Mouse (Mus musculus) heart, embryonic 11.5 days (tissue): ENCODE data around the gene Capn1. TPM values are rescaled to one million over a fixed set of nuclear protein-coding genes. Genes with fewer than 3 reads are reported as not detected.
"Not testable (repeated sequence)": the region's sequence is repeated elsewhere in the genome, so short reads cannot be mapped to it uniquely, and the experiment has no call there.

Experiments
- ATAC-seq: fragments of 200-750 bp; cut with Nextera tagmentation; replicated peaks from 2 replicates; pipeline ENCODE4 v1.8.0; 2017; ENCODE audit warnings: moderate library complexity; ENCODE audit not compliant: insufficient number of reproducible peaks, low FRiP score, low TSS enrichment
- H3K27ac ChIP-seq: fragments of 300-500 bp; sonication (generic); 2 replicates; pipeline ENCODE4 v1.5.1; 2014; ENCODE audit warnings: mild to moderate bottlenecking, low read depth, low read length
- H3K27me3 ChIP-seq: fragments of 300-500 bp; sonication (generic); 2 replicates; pipeline ENCODE4 v1.6.1; 2014; ENCODE audit warnings: mild to moderate bottlenecking, low read length, mixed read lengths; ENCODE audit not compliant: control insufficient read depth, insufficient read depth
- H3K36me3 ChIP-seq: fragments of 300-500 bp; sonication (generic); 2 replicates; pipeline ENCODE4 v1.6.1; 2014; ENCODE audit warnings: mild to moderate bottlenecking, low read length, moderate library complexity, mixed read lengths; ENCODE audit not compliant: control insufficient read depth, insufficient read depth
- H3K4me1 ChIP-seq: fragments of 300-500 bp; sonication (generic); 2 replicates; pipeline ENCODE4 v1.6.1; 2014; ENCODE audit warnings: low read length; ENCODE audit not compliant: control insufficient read depth, insufficient read depth
- H3K4me2 ChIP-seq: fragments of 300-500 bp; sonication (generic); 2 replicates; pipeline ENCODE4 v1.6.1; 2014; ENCODE audit warnings: mild to moderate bottlenecking, moderate library complexity
- H3K4me3 ChIP-seq: fragments of 300-500 bp; sonication (generic); 2 replicates; pipeline ENCODE4 v1.5.1; 2014; ENCODE audit warnings: low read depth, low read length
- H3K9ac ChIP-seq: fragments of 300-500 bp; sonication (generic); 2 replicates; pipeline ENCODE4 v1.6.1; 2014; ENCODE audit warnings: mild to moderate bottlenecking, low read depth, low read length, moderate library complexity
- H3K9me3 ChIP-seq: fragments of 300-500 bp; sonication (generic); replicated peaks from 2 replicates; pipeline ENCODE4 v1.6.1; 2016; ENCODE audit warnings: low read length; ENCODE audit not compliant: control insufficient read depth
- WGBS: fragments of 180-500 bp; shearing (Covaris S2); extraction: QIAGEN DNeasy Blood & Tissue Kit; methylation state at CpG from one replicate; pipeline ENCODE4 v1.1.7; 2014; ENCODE audit not compliant: insufficient replicate concordance; 5-methylcytosine and 5-hydroxymethylcytosine counted together
- polyA plus RNA-seq: library from polyadenylated mRNA; unstranded; fragments of >200 nt; fragmentation: Nextera tagmentation; extraction: Ambion mirVana; gene quantifications from 2 replicates; pipeline ENCODE4 v1.2.1, GENCODE M21; 2014

Capn1 gene
- polyA plus RNA-seq, 1 experiment from 2014 or later: 8.5 TPM

DNA sequence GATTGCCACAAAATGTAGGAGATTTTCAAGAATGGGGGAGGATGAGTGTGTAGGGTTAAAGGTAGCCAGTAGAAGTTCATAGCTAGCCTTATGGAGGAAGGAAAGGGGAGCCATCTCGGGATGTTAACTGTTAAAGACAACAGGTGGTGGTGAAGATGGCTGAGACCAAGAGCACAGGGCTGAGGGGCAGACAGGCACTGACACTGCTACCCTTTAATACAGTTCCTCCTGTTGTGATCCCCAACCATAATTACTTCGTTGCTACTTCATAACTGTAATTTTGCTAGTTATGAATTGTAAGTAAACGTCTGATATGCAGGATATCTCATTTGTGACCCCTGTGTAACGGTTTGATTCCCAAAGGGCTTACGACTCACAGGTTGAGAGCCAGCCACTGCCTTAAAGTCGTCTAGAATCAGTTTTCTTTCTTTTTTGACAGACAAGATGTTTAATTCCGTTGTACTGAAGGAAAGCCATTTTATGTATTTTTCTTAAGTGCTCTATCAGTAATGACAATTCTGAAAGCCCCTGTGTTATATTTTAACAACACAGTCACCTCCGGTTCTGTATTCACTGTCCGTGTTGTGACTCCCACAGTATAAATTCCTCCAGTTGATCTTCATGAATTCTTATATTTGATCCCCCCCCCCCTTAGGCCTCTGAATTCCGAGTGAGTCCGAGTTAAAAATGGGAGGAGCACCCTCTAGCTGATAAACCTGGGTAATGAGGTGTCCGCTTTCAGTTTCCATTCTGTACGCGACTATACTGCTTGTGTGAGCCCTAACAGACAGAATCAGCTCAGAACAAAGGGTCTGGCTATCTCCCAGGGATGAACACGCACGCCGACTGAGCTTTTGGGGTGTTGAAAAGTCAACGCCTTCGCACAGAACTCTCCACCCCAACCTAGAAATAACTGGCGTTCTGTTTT is 29.9 kb upstream of the Capn1 start:
- WGBS: 18% methylated on average over 20 of the region's 20 CpGs
- no peak for ATAC-seq
- H3K9ac ChIP-seq: peak overlapping the region; percentile 94
- H3K27ac ChIP-seq: peak overlapping the region; percentile 98
- peak overlapping the region; percentile 82 for H3K4me3 ChIP-seq
- H3K4me2 ChIP-seq: peak overlapping the region; percentile 97
- no peaks in the 10 kb centered on the region for H3K27me3 ChIP-seq
- H3K4me1 ChIP-seq: peaks cover 16% of the 10 kb centered on the region
- H3K36me3 ChIP-seq: peaks cover 22% of the 10 kb centered on the region
- no peaks in the 10 kb centered on the region for H3K9me3 ChIP-seq

DNA sequence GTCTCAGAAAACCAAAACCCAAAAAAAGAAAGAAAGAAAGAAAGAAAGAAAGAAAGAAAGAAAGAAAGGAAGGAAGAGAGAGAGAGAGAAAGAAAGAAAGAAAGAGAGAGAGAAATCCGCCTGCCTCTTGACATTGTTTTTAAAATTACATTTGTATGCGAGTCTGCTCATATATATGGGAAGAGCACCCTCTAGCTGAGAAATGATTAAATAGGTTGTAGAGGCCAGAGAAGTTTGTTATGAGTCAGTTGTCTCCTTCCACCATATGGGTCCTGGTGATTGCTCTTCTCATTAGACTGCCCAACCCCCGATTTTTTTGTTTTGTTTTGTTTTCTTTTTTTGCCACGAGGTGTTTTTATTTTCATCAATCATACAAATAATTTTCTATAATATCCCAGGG is 28.4 kb upstream of the Capn1 start:
- H3K4me3 ChIP-seq, H3K9ac ChIP-seq, H3K9me3 ChIP-seq, ATAC-seq, H3K4me2 ChIP-seq, H3K27me3 ChIP-seq, H3K27ac ChIP-seq, H3K36me3 ChIP-seq: not testable (repeated sequence)
- 60% methylated on average over 4 of the region's 4 CpGs for WGBS
- peaks cover 16% of the 10 kb centered on the region for H3K4me1 ChIP-seq

DNA sequence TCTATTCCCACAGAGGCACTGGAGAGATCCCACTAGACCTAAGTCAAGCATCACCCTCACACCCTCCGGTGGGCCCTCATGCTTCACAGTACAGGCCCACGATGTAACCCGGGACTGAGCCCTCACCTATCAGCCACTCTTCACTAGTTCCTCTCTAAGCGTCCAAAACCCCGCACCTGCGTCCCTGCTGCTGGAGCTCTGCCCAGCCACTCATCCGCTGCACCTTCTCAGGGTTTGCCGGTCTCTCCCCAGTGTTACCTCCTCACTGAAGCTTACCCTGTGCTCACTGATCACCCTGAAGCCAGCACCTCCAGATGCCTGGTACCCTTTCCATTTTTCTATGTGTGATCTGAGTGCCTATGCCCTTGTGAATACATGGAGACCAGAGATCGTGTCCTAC is 26.6 kb upstream of the Capn1 start:
- no peak for ATAC-seq
- Histone ChIP-seq H3K4me3 (no peak overlapping the region), H3K9ac (no peak overlapping the region), H3K36me3 (no peaks in the 10 kb centered on the region), H3K4me2 (no peak overlapping the region), H3K27ac (no peak overlapping the region), H3K9me3 (no peaks in the 10 kb centered on the region), H3K27me3 (no peaks in the 10 kb centered on the region), H3K4me1 (peaks cover 6% of the 10 kb centered on the region)
- 78% methylated on average over 9 of the region's 9 CpGs for WGBS

DNA sequence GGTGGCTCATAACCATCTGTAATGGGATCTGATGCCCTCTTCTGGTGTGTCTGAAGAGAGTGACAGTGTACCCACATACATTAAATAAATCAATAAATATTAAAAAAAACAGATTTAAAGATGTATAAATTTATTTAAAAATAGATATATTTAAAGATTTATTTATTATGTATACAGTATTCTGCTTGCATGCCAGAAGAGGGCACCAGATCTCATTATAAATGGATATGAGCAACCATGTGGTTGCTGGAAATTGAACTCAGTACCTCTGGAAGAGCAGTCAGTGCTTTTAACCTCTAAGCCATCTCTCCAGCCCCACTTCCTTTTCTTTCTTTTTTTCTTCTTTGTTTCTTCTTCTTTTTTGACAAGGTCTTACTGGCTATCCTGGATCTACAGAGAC is 24.3 kb upstream of the Capn1 start:
- Histone ChIP-seq H3K9me3 (no peaks in the 10 kb centered on the region), H3K4me1 (no peaks in the 10 kb centered on the region), H3K9ac (no peak overlapping the region), H3K27me3 (no peaks in the 10 kb centered on the region), H3K36me3 (no peaks in the 10 kb centered on the region), H3K4me2 (no peak overlapping the region), H3K4me3 (no peak overlapping the region), H3K27ac (no peak overlapping the region)
- no peak for ATAC-seq

DNA sequence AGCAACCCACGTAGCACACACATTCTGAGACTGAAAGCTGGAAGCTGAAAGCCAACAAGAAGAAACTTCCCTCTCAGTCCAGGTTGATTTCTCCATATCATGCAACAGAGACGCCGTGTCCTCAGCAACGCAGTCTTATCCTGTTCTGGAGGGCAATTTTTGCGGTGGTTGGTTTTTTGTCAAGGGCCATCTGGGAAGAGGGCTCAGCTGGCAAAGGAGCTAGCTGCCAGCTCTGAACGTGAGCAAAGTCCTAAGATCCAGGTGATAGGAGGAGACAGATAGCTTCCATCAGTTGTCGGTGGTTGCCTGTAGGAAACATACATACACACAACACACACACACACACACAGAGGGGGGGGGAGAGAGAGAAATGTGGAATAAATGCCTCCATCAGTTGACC is 22.6 kb upstream of the Capn1 start:
- Histone ChIP-seq H3K27me3 (no peaks in the 10 kb centered on the region), H3K4me3 (no peak overlapping the region), H3K4me1 (no peaks in the 10 kb centered on the region), H3K9me3 (no peaks in the 10 kb centered on the region), H3K27ac (no peak overlapping the region), H3K36me3 (no peaks in the 10 kb centered on the region), H3K4me2 (no peak overlapping the region), H3K9ac (no peak overlapping the region)
- no peak for ATAC-seq
- WGBS: 79% methylated on average over 7 of the region's 7 CpGs

DNA sequence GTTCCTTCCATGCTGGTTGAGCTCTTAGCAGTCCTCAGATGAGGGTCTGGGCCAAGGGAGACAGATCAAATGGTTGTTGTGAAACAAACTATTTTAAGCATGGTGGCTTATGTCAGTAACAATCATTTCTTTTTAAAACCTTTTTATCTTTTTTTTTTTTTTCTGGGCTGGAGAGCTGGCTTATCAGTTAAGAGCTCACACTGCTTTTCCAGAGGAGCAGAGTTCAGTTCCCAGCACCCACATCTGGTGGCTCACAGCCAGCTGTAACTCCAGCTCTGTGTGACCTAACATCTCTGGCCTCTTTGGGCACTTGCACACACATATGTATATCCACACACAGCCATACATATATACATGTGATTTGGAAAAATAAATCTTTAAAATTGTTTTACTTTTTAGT is 22.0 kb upstream of the Capn1 start:
- ATAC-seq: no peak
- Histone ChIP-seq H3K9me3 (no peaks in the 10 kb centered on the region), H3K4me1 (no peaks in the 10 kb centered on the region), H3K4me2 (no peak overlapping the region), H3K27ac (no peak overlapping the region), H3K27me3 (no peaks in the 10 kb centered on the region), H3K9ac (no peak overlapping the region), H3K4me3 (no peak overlapping the region), H3K36me3 (no peaks in the 10 kb centered on the region)

DNA sequence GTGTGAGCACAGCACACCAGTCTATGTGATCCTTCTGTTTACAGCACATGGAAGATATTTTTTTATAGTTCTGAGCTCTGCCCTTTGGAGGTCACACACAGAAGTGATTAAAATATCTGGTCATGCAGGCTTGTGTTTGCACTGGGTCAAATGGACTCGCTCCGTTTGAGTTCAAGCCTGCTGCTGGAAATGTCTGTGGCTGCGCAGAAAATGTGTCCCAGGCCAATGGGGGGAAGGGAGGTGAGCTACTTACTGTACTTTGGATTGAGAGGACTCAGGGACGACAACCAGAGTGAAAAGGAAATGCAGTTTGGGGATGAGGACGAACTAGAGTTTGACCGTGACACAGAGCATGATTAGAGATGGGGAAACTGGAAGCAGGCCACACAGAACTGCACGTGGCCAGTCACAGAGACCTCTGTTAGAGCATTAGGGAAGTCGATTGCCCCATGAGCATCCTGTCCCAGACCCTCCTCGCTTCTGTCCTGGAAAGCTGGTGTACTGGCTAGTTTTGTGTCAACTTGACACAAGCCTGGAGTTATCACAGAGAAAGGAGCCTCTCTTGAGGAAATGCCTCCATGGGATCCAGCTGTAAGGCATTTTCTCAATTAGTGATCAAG is 20.4 kb upstream of the Capn1 start:
- no peaks in the 10 kb centered on the region for H3K27me3 ChIP-seq
- no peaks in the 10 kb centered on the region for H3K4me1 ChIP-seq
- H3K4me2 ChIP-seq: no peak overlapping the region
- H3K4me3 ChIP-seq: no peak overlapping the region
- H3K9ac ChIP-seq: no peak overlapping the region
- ATAC-seq: no peak
- no peak overlapping the region for H3K27ac ChIP-seq
- no peaks in the 10 kb centered on the region for H3K9me3 ChIP-seq
- 68% methylated on average over 9 of the region's 9 CpGs for WGBS
- no peaks in the 10 kb centered on the region for H3K36me3 ChIP-seq

DNA sequence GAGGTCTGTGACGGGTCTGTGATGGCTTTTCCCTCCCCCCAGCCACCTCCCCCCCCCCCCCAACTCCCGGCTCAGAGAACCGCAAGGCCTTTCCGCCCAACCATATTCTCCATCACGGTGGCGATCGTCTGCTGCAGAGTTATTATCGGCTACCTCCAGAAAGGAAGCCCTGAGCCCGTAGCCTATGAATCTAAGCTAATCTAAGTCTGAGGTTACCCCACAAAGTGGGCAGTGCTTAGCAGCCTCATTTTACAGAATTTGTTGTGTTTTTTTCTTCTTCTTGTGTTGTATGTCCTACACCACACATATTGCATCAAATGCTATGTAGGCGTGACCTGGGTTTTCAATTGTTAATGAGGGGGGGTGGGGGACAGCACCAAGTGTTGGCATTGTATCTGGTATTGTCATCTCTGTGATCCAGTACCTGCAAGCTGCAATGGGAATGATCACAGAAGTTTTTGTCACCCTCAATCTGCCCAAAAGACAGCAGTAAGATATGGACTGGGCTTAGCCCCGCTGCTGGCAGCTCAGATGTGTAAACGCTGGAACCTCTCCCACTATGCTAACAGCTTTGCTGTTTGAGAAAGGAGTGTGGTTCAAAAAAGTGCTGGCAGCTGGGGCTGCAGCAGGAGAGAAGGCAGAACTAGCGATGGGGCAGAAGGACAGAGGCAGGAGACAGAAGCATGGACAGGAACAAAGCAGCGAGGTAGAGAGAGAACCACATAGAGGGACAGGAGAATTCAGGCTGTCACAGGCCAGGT is 15.0 kb upstream of the Capn1 start:
- no peak for ATAC-seq
- H3K9me3 ChIP-seq: no peaks in the 10 kb centered on the region
- WGBS: 54% methylated on average over 14 of the region's 14 CpGs

More for the DNA sequence above, 15.0 kb upstream of the Capn1 start:
- Histone ChIP-seq H3K4me3 (no peak overlapping the region), H3K4me1 (no peaks in the 10 kb centered on the region), H3K27ac (no peak overlapping the region), H3K4me2 (no peak overlapping the region), H3K36me3 (no peaks in the 10 kb centered on the region), H3K9ac (no peak overlapping the region), H3K27me3 (no peaks in the 10 kb centered on the region)
